Mouse (Mus musculus) testis, adult 2 months (tissue): Measurements from ENCODE around the gene Papss2. TPM values are rescaled to one million over a fixed set of nuclear protein-coding genes. Genes with fewer than 3 reads are reported as not detected.

ENCODE experiments used
- H3K27ac ChIP-seq: fragments of 200-500 bp; 2 replicates; pipeline ENCODE4 v1.5.1; 2012; ENCODE audit warnings: low read depth, low read length; ENCODE audit not compliant: control insufficient read depth, insufficient read depth
- H3K27me3 ChIP-seq: fragments of 200-500 bp; 2 replicates; pipeline ENCODE4 v1.6.1; 2012; ENCODE audit warnings: mild to moderate bottlenecking, low read length, moderate library complexity; ENCODE audit not compliant: control insufficient read depth, insufficient read depth
- H3K36me3 ChIP-seq: fragments of 200-500 bp; 2 replicates; pipeline ENCODE4 v1.6.1; 2012; ENCODE audit warnings: mild to moderate bottlenecking, low read length; ENCODE audit not compliant: control insufficient read depth, insufficient read depth
- H3K4me1 ChIP-seq: fragments of 200-500 bp; 2 replicates; pipeline ENCODE4 v1.6.1; 2012; ENCODE audit warnings: low read length; ENCODE audit not compliant: control insufficient read depth, insufficient read depth
- H3K4me3 ChIP-seq: fragments of 200-500 bp; 2 replicates; pipeline ENCODE4 v1.5.1; 2012; ENCODE audit warnings: low read depth, mild to moderate bottlenecking, low read length, moderate library complexity, mixed read lengths; ENCODE audit not compliant: control insufficient read depth
- CTCF ChIP-seq: fragments of 200-500 bp; IDR thresholded peaks from 2 replicates; pipeline ENCODE4 v1.5.1; 2012; ENCODE audit warnings: low read depth, mild to moderate bottlenecking, inconsistent platforms, low read length, moderate library complexity; ENCODE audit not compliant: control insufficient read depth, insufficient read depth, insufficient replicate concordance
- POLR2A ChIP-seq: fragments of 200-500 bp; IDR thresholded peaks from 2 replicates; pipeline ENCODE4 v1.6.1; 2012; ENCODE audit warnings: low read depth, mild to moderate bottlenecking, inconsistent platforms, low read length, moderate library complexity; ENCODE audit not compliant: control insufficient read depth
- polyA plus RNA-seq: library from polyadenylated mRNA; depleted of rRNA; stranded (reverse); fragments of >200 nt; gene quantifications from 2 replicates; pipeline ENCODE4 v1.2.3, GENCODE M21; 2012

Papss2 gene
- polyA plus RNA-seq, 1 experiment = 1.7 TPM

DNA sequence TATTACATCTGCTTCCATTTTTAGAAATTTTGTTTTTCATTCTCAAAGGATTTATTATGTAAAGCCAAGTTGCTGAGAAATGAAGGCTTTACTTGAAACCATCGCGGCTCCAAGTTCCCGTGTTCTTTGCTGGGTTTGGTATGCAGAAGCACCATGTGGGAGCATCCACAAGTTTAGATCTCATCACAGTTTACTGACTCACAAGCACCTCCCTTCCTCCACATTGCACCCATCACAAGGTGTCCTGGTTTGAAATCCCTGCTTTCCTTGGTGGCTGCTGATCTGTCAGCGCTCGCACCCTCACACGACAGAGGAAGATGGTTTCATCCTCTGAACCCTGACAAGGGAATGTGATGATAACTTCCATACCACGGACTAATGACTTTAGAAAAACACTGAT lies 45.9 kb downstream of the Papss2 start:
- Histone ChIP-seq H3K36me3 (no peaks in the 10 kb centered on the region), H3K4me3 (no peak overlapping the region), H3K27me3 (no peaks in the 10 kb centered on the region), H3K27ac (no peak overlapping the region), H3K4me1 (no peaks in the 10 kb centered on the region; the same call in 1 of the 2 replicates)
- TF ChIP-seq CTCF (no peak), POLR2A (no peak)

- no peaks in the 10 kb centered on the region for H3K36me3 ChIP-seq
- H3K4me1 ChIP-seq = no peaks in the 10 kb centered on the region; the same call in 1 of the 2 replicates
- H3K27me3 ChIP-seq = no peaks in the 10 kb centered on the region
- H3K27ac ChIP-seq = no peak overlapping the region
- no peak overlapping the region for H3K4me3 ChIP-seq
- TF ChIP-seq POLR2A (no peak), CTCF (no peak)
These were observed 46.4 kb downstream of the Papss2 start for GRCm38 (mm10) chr19:32641995-32642394.

DNA sequence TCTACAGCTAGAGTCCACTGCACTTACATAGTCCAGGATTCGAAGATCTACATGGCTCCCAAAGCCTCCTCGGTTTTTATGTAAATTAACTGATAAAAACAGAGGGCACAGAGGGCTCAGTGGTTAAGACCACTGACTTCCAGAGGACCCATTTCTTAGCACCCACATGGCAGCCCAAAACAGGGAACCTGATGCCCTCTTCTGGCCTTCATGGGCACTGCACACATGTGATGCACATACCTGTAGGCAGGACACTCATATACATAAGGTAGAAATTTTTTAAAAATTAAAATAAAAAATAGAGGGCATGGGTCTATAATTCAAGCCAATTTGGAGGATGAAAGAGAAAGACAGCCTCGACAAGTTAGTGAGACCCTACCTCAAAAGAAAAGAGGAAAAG lies 48.1 kb downstream of the Papss2 start:
- Histone ChIP-seq H3K27me3 (no peaks in the 10 kb centered on the region), H3K36me3 (no peaks in the 10 kb centered on the region), H3K4me1 (no peaks in the 10 kb centered on the region), H3K27ac (no peak overlapping the region), H3K4me3 (no peak overlapping the region)
- no peak for TF ChIP-seq POLR2A
- peak; percentile 18; the same call in 1 of the 2 replicates for TF ChIP-seq CTCF

DNA sequence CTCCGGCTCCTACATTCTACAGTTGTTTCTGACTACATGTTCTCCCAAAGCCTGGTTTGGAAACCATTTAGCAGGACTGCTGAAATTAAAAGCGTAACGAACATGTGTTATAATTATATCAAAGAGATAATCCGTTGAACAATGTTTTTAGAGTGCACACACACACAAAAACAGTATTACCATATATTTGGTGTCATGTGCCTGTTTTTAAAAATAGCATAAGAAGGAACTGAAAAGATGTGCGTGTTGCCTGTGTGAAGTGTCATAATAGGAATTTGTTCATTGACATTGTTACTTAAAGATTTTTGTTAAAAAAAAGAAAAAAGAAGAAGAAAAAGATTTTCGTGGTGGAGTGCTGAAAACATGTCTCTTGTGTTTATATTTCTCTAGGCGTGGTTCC lies 50.3 kb downstream of the Papss2 start:
- Histone ChIP-seq H3K4me1 (no peaks in the 10 kb centered on the region), H3K36me3 (no peaks in the 10 kb centered on the region), H3K27ac (no peak overlapping the region), H3K4me3 (no peak overlapping the region), H3K27me3 (no peaks in the 10 kb centered on the region)
- no peak for TF ChIP-seq POLR2A
- no peak for TF ChIP-seq CTCF

DNA sequence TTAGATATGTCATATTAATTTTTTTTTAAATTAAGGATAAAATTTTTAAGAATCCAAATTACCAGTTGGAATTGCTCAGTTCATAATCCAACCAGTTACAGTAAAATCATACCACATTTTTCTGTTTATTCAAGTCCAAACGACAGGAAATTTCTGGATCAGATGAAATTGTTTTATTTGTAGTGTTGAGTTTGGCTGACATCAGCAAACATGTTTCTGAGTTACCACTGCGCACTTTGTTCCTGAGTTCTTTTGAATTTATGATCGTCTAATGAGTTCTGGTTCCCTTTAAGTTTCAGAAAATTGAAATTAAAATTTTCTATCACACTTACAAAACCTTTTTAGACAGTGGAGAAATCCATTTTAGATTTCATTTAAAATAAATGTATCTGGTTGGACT lies 50.8 kb downstream of the Papss2 start:
- TF ChIP-seq POLR2A (no peak), CTCF (no peak)
- Histone ChIP-seq H3K36me3 (no peaks in the 10 kb centered on the region), H3K4me1 (no peaks in the 10 kb centered on the region), H3K4me3 (no peak overlapping the region), H3K27ac (no peak overlapping the region), H3K27me3 (no peaks in the 10 kb centered on the region)

DNA sequence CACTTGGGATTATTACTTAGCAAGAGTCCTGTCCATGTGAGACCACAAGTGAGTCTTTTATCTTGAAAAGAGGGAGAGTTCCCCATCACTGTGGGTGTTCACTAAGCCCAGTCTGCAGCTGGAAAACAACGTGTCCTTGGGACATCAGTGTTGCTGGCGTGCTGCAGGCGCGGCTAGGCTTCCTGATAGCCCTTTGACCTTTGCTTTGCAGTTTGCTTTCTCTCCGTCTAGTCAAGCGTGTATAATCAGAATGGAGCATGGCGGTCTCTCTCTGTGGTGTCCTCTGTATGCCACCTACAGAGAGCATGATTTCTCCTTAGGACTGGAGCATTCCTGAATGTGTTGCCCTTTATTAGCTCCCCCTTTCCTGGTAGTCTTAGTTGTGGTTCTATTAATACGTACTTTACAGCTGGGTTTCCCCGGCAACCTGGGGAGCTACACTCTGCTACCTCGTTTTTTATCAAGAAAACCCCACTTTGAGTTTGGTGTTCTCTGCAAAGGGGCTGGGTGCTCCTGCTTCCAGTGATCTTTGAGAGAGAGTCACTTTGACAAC lies 52.5 kb downstream of the Papss2 start:
- H3K27me3 ChIP-seq = no peaks in the 10 kb centered on the region
- no peaks in the 10 kb centered on the region for H3K36me3 ChIP-seq
- H3K27ac ChIP-seq = no peak overlapping the region
- H3K4me3 ChIP-seq = no peak overlapping the region
- H3K4me1 ChIP-seq = no peaks in the 10 kb centered on the region
- TF ChIP-seq POLR2A (no peak), CTCF (no peak)

GRCm38 (mm10) chr19:32651046-32651445 lies 55.5 kb downstream of the Papss2 start:
- TF ChIP-seq CTCF (no peak), POLR2A (no peak)
- Histone ChIP-seq H3K27me3 (no peaks in the 10 kb centered on the region), H3K4me3 (no peak overlapping the region), H3K36me3 (no peaks in the 10 kb centered on the region), H3K4me1 (peaks cover 2% of the 10 kb centered on the region; the same call in 1 of the 2 replicates), H3K27ac (no peak overlapping the region)

DNA sequence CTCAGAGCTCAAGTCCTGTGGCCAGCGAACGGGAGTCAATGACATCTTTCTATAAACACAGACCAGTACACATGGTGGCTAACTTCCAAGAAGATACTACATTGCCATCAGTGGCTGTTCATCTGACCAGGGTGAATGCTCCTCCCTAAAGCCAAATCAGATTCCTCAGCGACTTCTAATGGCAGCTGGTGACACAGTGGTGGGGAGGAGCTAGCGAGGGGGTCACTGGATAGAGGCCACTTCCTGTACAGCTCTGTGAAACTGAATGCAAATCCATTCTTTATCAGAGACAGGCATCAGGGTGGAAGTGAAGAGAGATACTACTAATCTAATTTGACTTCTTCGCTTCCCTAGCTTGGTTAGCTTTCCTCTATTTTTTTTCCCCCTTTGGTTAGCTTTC lies 57.5 kb downstream of the Papss2 start:
- Histone ChIP-seq H3K4me3 (no peak overlapping the region), H3K27me3 (no peaks in the 10 kb centered on the region), H3K27ac (peak overlapping the region; percentile 23; the same call in 1 of the 2 replicates), H3K4me1 (peaks cover 2% of the 10 kb centered on the region; the same call in 1 of the 2 replicates), H3K36me3 (no peaks in the 10 kb centered on the region)
- no peak for TF ChIP-seq CTCF
- TF ChIP-seq POLR2A = no peak
